Mouse (Mus musculus): Measurements from ENCODE around the gene Stub1. TPM values are rescaled to one million over a fixed set of nuclear protein-coding genes. Genes with fewer than 3 reads are reported as not detected.
"Not testable (repeated sequence)": the region's sequence is repeated elsewhere in the genome, so short reads cannot be mapped to it uniquely, and the experiment has no call there.

Gene Stub1
- polyA plus RNA-seq, 1 experiment from 2014 or later, result 303 TPM

GRCm38 (mm10) chr17:25875171-25876136, 42.2 kb upstream of the Stub1 start:
- Histone ChIP-seq H3K9me3 (replicated peaks) (no peaks in the 10 kb centered on the region), H3K36me3 (ENCODE audit: poor library complexity, severe bottlenecking) (peaks cover 24% of the 10 kb centered on the region), H3K9ac (peak overlapping the region; percentile 83), H3K4me2 (peak overlapping the region; percentile 89), H3K4me3 (peak overlapping the region; percentile 68), H3K4me1 (peaks cover 28% of the 10 kb centered on the region), H3K27me3 (no peaks in the 10 kb centered on the region), H3K27ac (peak overlapping the region; percentile 96)
- ATAC-seq, result peak; percentile 94
- WGBS, result under 1% methylated on average over 59 of the region's 59 CpGs

GRCm38 (mm10) chr17:25874721-25875170, 41.5 kb upstream of the Stub1 start, which contains the start of gene Mettl26:
Mettl26 (plus strand) TSS chr17:25875074.
- peaks cover 23% of the 10 kb centered on the region for H3K36me3 ChIP-seq (ENCODE audit: poor library complexity, severe bottlenecking)
- peaks cover 22% of the 10 kb centered on the region for H3K4me1 ChIP-seq
- H3K4me3 ChIP-seq, result peak within 1 kb of the TSS; percentile 68
- H3K4me2 ChIP-seq, result peak within 1 kb of the TSS; percentile 89
- H3K27ac ChIP-seq, result peak within 1 kb of the TSS; percentile 96
- peak within 1 kb of the TSS; percentile 83 for H3K9ac ChIP-seq
- under 1% methylated on average over 25 of the region's 25 CpGs for WGBS
- peak; percentile 82 for ATAC-seq
- H3K27me3 ChIP-seq, result no peaks in the 10 kb centered on the region
- H3K9me3 ChIP-seq (replicated peaks), result no peaks in the 10 kb centered on the region

GRCm38 (mm10) chr17:25874148-25874720, 41.0 kb upstream of the Stub1 start:
- Histone ChIP-seq H3K27ac (peak overlapping the region; percentile 82), H3K9me3 (replicated peaks) (no peaks in the 10 kb centered on the region), H3K4me2 (peak overlapping the region; percentile 89), H3K36me3 (ENCODE audit: poor library complexity, severe bottlenecking) (peaks cover 18% of the 10 kb centered on the region), H3K9ac (peak overlapping the region; percentile 67), H3K4me3 (peak overlapping the region; percentile 68), H3K4me1 (peaks cover 22% of the 10 kb centered on the region), H3K27me3 (no peaks in the 10 kb centered on the region)
- ATAC-seq, result no peak
- 3% methylated on average over 14 of the region's 14 CpGs for WGBS

- no peaks in the 10 kb centered on the region for H3K27me3 ChIP-seq
- H3K4me2 ChIP-seq, result peak overlapping the region; percentile 89
- H3K36me3 ChIP-seq (ENCODE audit: poor library complexity, severe bottlenecking), result peaks cover 11% of the 10 kb centered on the region
- WGBS, result 80% methylated on average over 11 of the region's 11 CpGs
- no peaks in the 10 kb centered on the region for H3K9me3 ChIP-seq (replicated peaks)
- peak overlapping the region; percentile 67; the same call in 1 of the 2 replicates for H3K9ac ChIP-seq
- no peak for ATAC-seq
- peak overlapping the region; percentile 68; the same call in 1 of the 2 replicates for H3K4me3 ChIP-seq
- peaks cover 28% of the 10 kb centered on the region for H3K4me1 ChIP-seq
- H3K27ac ChIP-seq, result peak overlapping the region; percentile 82
These were observed 40.4 kb upstream of the Stub1 start for GRCm38 (mm10) chr17:25873405-25874147.

- no peak overlapping the region for H3K4me3 ChIP-seq
- H3K9ac ChIP-seq, result no peak overlapping the region
- H3K27me3 ChIP-seq, result no peaks in the 10 kb centered on the region
- no peak overlapping the region for H3K27ac ChIP-seq
- H3K9me3 ChIP-seq (replicated peaks), result no peaks in the 10 kb centered on the region
- ATAC-seq, result no peak
- H3K36me3 ChIP-seq (ENCODE audit: poor library complexity, severe bottlenecking), result peaks cover 2% of the 10 kb centered on the region
- peaks cover 35% of the 10 kb centered on the region for H3K4me1 ChIP-seq
- 84% methylated on average over 3 of the region's 3 CpGs for WGBS
- H3K4me2 ChIP-seq, result no peak overlapping the region
These were observed 39.5 kb upstream of the Stub1 start for GRCm38 (mm10) chr17:25872676-25873075.

GRCm38 (mm10) chr17:25871566-25871965, 38.4 kb upstream of the Stub1 start:
- H3K9ac ChIP-seq; H3K4me3 ChIP-seq; H3K36me3 ChIP-seq (ENCODE audit: poor library complexity, severe bottlenecking); H3K27ac ChIP-seq; H3K4me2 ChIP-seq; ATAC-seq; H3K27me3 ChIP-seq; H3K9me3 ChIP-seq (replicated peaks): not testable (repeated sequence)
- peaks cover 32% of the 10 kb centered on the region for H3K4me1 ChIP-seq

GRCm38 (mm10) chr17:25869954-25870353, 36.8 kb upstream of the Stub1 start:
- Histone ChIP-seq H3K9me3 (replicated peaks) (no peaks in the 10 kb centered on the region), H3K27ac (no peak overlapping the region), H3K27me3 (no peaks in the 10 kb centered on the region), H3K4me2 (no peak overlapping the region), H3K9ac (no peak overlapping the region), H3K36me3 (ENCODE audit: poor library complexity, severe bottlenecking) (no peaks in the 10 kb centered on the region), H3K4me3 (no peak overlapping the region), H3K4me1 (peaks cover 24% of the 10 kb centered on the region)
- WGBS, result 90% methylated on average over 2 of the region's 2 CpGs
- no peak for ATAC-seq

GRCm38 (mm10) chr17:25869498-25869897, 36.3 kb upstream of the Stub1 start:
- no peak overlapping the region for H3K9ac ChIP-seq
- no peak overlapping the region for H3K27ac ChIP-seq
- no peak for ATAC-seq
- no peaks in the 10 kb centered on the region for H3K36me3 ChIP-seq (ENCODE audit: poor library complexity, severe bottlenecking)
- H3K4me2 ChIP-seq, result no peak overlapping the region
- no peaks in the 10 kb centered on the region for H3K9me3 ChIP-seq (replicated peaks)
- peaks cover 24% of the 10 kb centered on the region for H3K4me1 ChIP-seq
- H3K27me3 ChIP-seq, result no peaks in the 10 kb centered on the region
- 85% methylated on average over 8 of the region's 8 CpGs for whole genome bisulfite sequencing
- H3K4me3 ChIP-seq, result no peak overlapping the region

GRCm38 (mm10) chr17:25868601-25869191, 35.5 kb upstream of the Stub1 start, which contains the start of gene Mcrip2:
Mcrip2 (minus strand) TSS chr17:25868764.
- Histone ChIP-seq H3K36me3 (ENCODE audit: poor library complexity, severe bottlenecking) (no peaks in the 10 kb centered on the region), H3K4me1 (peaks cover 17% of the 10 kb centered on the region), H3K9ac (peak within 1 kb of the TSS; percentile 76), H3K9me3 (replicated peaks) (no peaks in the 10 kb centered on the region), H3K27ac (peak within 1 kb of the TSS; percentile 72), H3K4me2 (peak within 1 kb of the TSS; percentile 99), H3K27me3 (no peaks in the 10 kb centered on the region), H3K4me3 (peak within 1 kb of the TSS; percentile 74)
- peak; percentile 90 for ATAC-seq
- under 1% methylated on average over 24 of the region's 24 CpGs for WGBS

GRCm38 (mm10) chr17:25867836-25868600, 34.8 kb upstream of the Stub1 start:
- WGBS, result 2% methylated on average over 38 of the region's 42 CpGs
- no peaks in the 10 kb centered on the region for H3K36me3 ChIP-seq (ENCODE audit: poor library complexity, severe bottlenecking)
- peak overlapping the region; percentile 76 for H3K9ac ChIP-seq
- H3K4me2 ChIP-seq, result peak overlapping the region; percentile 99
- no peaks in the 10 kb centered on the region for H3K27me3 ChIP-seq
- H3K4me1 ChIP-seq, result peaks cover 16% of the 10 kb centered on the region
- peak overlapping the region; percentile 72; the same call in 1 of the 2 replicates for H3K27ac ChIP-seq
- H3K9me3 ChIP-seq (replicated peaks), result no peaks in the 10 kb centered on the region
- peak overlapping the region; percentile 74 for H3K4me3 ChIP-seq
- ATAC-seq, result peak; percentile 41

- H3K27ac ChIP-seq, result no peak overlapping the region
- WGBS, result 17% methylated on average over 7 of the region's 7 CpGs
- no peak for ATAC-seq
- peak overlapping the region; percentile 99 for H3K4me2 ChIP-seq
- H3K9ac ChIP-seq, result peak overlapping the region; percentile 76; the same call in 1 of the 2 replicates
- H3K4me1 ChIP-seq, result peaks cover 16% of the 10 kb centered on the region
- H3K4me3 ChIP-seq, result peak overlapping the region; percentile 74
- no peaks in the 10 kb centered on the region for H3K9me3 ChIP-seq (replicated peaks)
- no peaks in the 10 kb centered on the region for H3K36me3 ChIP-seq (ENCODE audit: poor library complexity, severe bottlenecking)
- no peaks in the 10 kb centered on the region for H3K27me3 ChIP-seq
These were observed 34.3 kb upstream of the Stub1 start for GRCm38 (mm10) chr17:25867509-25867835.
